Mouse (Mus musculus) liver, embryonic 14.5 days (tissue): ENCODE measurements around the gene Cnih3. TPM values are rescaled to one million over a fixed set of nuclear protein-coding genes. Genes with fewer than 3 reads are reported as not detected.

Experiments
- ATAC-seq: fragments of 200-750 bp; cut with Nextera tagmentation; 2 replicates; pipeline ENCODE4 v1.8.0; 2017; ENCODE audit warnings: moderate number of reproducible peaks, mild to moderate bottlenecking, moderate library complexity; ENCODE audit not compliant: insufficient read depth
- DNase-seq, 3 experiments: peaks; one replicate each; pipeline ENCODE4 v3.0.0-alpha.2; 2012 to 2013; ENCODE audit warnings: low read depth in 3 of 3, low spot score in 3 of 3
- H3K27ac ChIP-seq: fragments of 300-500 bp; sonication (generic); 2 replicates; pipeline ENCODE4 v1.5.1; 2014; ENCODE audit warnings: moderate library complexity, mild to moderate bottlenecking, control low read depth, inconsistent platforms
- H3K27me3 ChIP-seq: fragments of 300-500 bp; sonication (generic); 2 replicates; pipeline ENCODE4 v1.6.1; 2014; ENCODE audit warnings: mild to moderate bottlenecking, low read length, moderate library complexity; ENCODE audit not compliant: control insufficient read depth, insufficient read depth
- H3K36me3 ChIP-seq: fragments of 300-500 bp; sonication (generic); replicated peaks from 2 replicates; pipeline ENCODE4 v1.6.1; 2014; ENCODE audit warnings: low read depth; ENCODE audit not compliant: control insufficient read depth, insufficient read depth
- H3K4me1 ChIP-seq, 2 experiments: fragments of 200-500 bp in 1 of 2; fragments of 300-500 bp in 1 of 2; sonication (generic) in 1 of 2; replicated peaks; 2 replicates each; pipeline ENCODE4 v1.6.1; 2012 to 2014; ENCODE audit warnings: antibody characterized with exemption in 1 of 2, inconsistent platforms in 1 of 2, low read length in 1 of 2; ENCODE audit not compliant: control insufficient read depth in 2 of 2, insufficient read depth in 2 of 2
- H3K4me2 ChIP-seq: fragments of 300-500 bp; sonication (generic); 2 replicates; pipeline ENCODE4 v1.6.1; 2014; ENCODE audit warnings: low read depth, mild to moderate bottlenecking, control low read depth, moderate library complexity
- H3K4me3 ChIP-seq, 2 experiments: fragments of 200-500 bp in 1 of 2; fragments of 300-500 bp in 1 of 2; sonication (generic) in 1 of 2; 2 replicates each; pipeline ENCODE4 v1.5.1; 2012 to 2014; ENCODE audit warnings: low read depth in 2 of 2, low read length in 2 of 2, mild to moderate bottlenecking in 2 of 2, control low read depth in 1 of 2, inconsistent platforms in 1 of 2, moderate library complexity in 1 of 2; ENCODE audit not compliant: insufficient read depth in 1 of 2
- H3K9ac ChIP-seq: fragments of 300-500 bp; sonication (generic); replicated peaks from 2 replicates; pipeline ENCODE4 v1.6.1; 2014; ENCODE audit warnings: mild to moderate bottlenecking, control low read depth, moderate library complexity
- H3K9me3 ChIP-seq: fragments of 300-500 bp; sonication (generic); 2 replicates; pipeline ENCODE4 v1.6.1; 2016; ENCODE audit warnings: low read length, mixed read lengths; ENCODE audit not compliant: control insufficient read depth
- CTCF ChIP-seq: IDR thresholded peaks from 2 replicates; pipeline ENCODE4 v1.5.1; 2016; ENCODE audit warnings: antibody characterized with exemption, low read depth, control low read depth
- EP300 ChIP-seq: IDR thresholded peaks from 2 replicates; pipeline ENCODE4 v1.6.1; 2016; ENCODE audit warnings: antibody characterized with exemption, low read depth
- WGBS: fragments of 180-500 bp; shearing (Covaris S2); extraction: QIAGEN DNeasy Blood & Tissue Kit; methylation state at CpG from one replicate; pipeline ENCODE4 v1.1.7; 2014; ENCODE audit not compliant: insufficient replicate concordance; 5-methylcytosine and 5-hydroxymethylcytosine counted together
- polyA plus RNA-seq, 2 experiments: library from polyadenylated mRNA; depleted of rRNA in 1 of 2; stranded (reverse) in 1 of 2; unstranded in 1 of 2; fragments of >200 nt; fragmentation: Nextera tagmentation in 1 of 2; extraction: Ambion mirVana in 1 of 2; gene quantifications; 2 replicates each; pipeline versions ENCODE4 v1.2.1 to v1.2.3; 2012 to 2014

Gene Cnih3
- polyA plus RNA-seq, 2 experiments: 0.02 TPM; not detected in 1

DNA sequence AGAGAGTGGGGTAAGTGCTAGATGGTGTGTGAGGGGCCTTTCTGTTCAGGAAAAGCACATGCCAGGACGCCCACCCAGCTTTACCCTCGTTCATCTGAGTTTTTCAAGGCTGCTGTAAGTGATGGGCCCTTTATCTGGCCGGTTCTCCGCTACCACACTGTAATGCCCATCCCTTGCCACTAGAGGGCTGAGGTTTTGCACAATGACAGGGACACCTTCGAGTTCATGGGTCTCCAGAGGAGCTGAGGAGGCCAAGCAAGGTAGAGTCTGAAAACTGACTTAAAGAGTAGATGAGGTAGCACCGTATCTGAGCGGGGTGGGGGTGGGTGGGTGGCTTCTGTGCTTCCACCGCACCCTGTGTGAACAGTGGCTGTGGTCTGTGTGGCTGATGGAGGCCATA lies 27.2 kb downstream of the Cnih3 start:
- ATAC-seq (no peak), DNase-seq (peak; percentile 39 to 49 (median 41))
- TF ChIP-seq CTCF (peak; percentile 96), EP300 (no peak)
- Histone ChIP-seq H3K9ac (no peak overlapping the region), H3K27me3 (peaks cover 3% of the 10 kb centered on the region; the same call in 1 of the 2 replicates), H3K4me3 (no peak overlapping the region), H3K4me2 (no peak overlapping the region), H3K9me3 (no peaks in the 10 kb centered on the region), H3K36me3 (no peaks in the 10 kb centered on the region), H3K4me1 (peaks cover 5 to 10% of the 10 kb centered on the region in 2 experiments), H3K27ac (no peak overlapping the region)
- WGBS: 12% methylated on average over 8 of the region's 8 CpGs

DNA sequence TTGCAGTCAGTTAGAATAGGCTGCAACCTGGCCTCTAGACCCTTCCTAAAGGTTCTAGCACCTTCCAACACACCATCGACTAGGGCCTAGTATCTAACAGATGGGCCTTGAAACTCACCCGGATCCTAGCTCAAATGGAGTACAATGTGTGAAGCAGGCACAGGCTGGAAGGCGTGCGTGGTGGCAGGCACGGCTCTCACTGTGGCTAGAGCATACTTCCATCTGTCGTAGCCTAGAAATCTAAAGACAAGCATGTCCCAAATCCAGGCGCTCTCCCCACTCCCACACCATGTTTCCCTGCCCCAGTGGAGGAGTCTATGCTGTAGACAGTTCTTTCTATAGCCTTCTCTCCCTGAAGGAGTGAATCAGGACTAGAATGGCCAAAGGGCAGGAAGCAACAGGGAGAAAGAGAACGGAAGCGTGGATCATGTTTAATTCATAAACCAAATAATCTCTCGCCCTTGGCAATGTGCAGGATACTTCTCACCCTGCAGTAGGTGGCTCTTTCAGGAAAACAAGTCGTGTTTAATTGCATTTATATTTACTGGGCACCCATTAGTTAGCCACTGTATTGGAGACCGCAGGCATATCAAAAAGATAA lies 29.1 kb downstream of the Cnih3 start:
- Histone ChIP-seq H3K4me2 (no peak overlapping the region), H3K27ac (no peak overlapping the region), H3K36me3 (no peaks in the 10 kb centered on the region), H3K9ac (no peak overlapping the region), H3K27me3 (no peaks in the 10 kb centered on the region), H3K4me1 (no peaks in the 10 kb centered on the region; a peak in 1 of 4 replicates), H3K9me3 (no peaks in the 10 kb centered on the region), H3K4me3 (no peak overlapping the region)
- ATAC-seq: no peak
- DNase-seq: no peak
- TF ChIP-seq CTCF (no peak), EP300 (no peak)
- 73% methylated on average over 12 of the region's 12 CpGs for WGBS

DNA sequence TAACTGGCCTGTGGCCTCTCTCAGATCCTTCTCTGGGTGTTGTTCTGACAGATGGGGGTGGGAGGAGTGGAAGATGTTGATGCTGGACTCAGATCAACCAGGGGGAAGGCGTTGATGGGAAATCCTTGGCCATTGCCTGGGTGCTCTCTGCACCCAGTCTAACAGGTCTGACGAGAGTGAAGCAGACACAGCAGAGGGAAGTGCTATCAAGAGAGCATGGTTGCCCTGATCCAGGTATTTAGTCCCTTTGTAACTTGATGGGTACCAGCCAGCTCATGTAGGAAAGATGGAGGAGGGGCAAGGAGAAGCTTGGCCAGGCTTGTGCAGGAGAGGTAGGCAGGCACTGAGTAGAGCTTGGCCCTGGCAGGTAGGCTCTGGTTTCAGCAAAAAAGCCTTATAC lies 36.8 kb downstream of the Cnih3 start:
- DNase-seq (no peak), ATAC-seq (no peak)
- H3K36me3 ChIP-seq: no peaks in the 10 kb centered on the region
- 71% methylated on average over 2 of the region's 2 CpGs for WGBS
- no peaks in the 10 kb centered on the region for H3K9me3 ChIP-seq
- H3K4me2 ChIP-seq: no peak overlapping the region
- no peak overlapping the region for H3K9ac ChIP-seq
- no peaks in the 10 kb centered on the region for H3K27me3 ChIP-seq
- H3K4me1 ChIP-seq: no peaks in the 10 kb centered on the region
- TF ChIP-seq EP300: no peak
- TF ChIP-seq CTCF: no peak
- H3K4me3 ChIP-seq: no peak overlapping the region
- no peak overlapping the region for H3K27ac ChIP-seq

DNA sequence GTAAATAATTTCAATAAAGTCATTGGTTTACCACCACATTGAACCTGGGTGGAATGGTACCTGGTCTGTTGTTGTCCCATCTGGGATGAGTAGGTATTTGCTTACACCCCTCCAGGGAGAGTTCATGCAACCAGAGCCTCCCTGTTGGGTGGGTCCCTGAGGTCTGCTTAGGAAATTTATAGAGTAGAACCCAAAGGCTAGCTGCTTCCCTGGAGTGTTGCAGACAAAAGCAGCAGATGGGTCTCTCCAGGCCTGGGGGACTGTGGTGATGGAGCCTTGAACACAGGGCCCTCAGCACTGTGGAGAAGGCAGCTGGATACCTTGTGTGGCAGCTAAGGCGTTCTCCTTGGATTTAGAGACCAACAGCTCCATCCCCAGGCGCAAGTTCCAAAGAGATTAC lies 40.1 kb downstream of the Cnih3 start:
- H3K27me3 ChIP-seq: no peaks in the 10 kb centered on the region
- TF ChIP-seq CTCF (no peak), EP300 (no peak)
- H3K9ac ChIP-seq: no peak overlapping the region
- WGBS: 69% methylated on average over 2 of the region's 2 CpGs
- no peaks in the 10 kb centered on the region for H3K9me3 ChIP-seq
- DNase-seq (no peak), ATAC-seq (no peak)
- no peaks in the 10 kb centered on the region for H3K36me3 ChIP-seq
- no peak overlapping the region for H3K27ac ChIP-seq
- no peak overlapping the region for H3K4me3 ChIP-seq
- no peaks in the 10 kb centered on the region for H3K4me1 ChIP-seq
- H3K4me2 ChIP-seq: no peak overlapping the region

DNA sequence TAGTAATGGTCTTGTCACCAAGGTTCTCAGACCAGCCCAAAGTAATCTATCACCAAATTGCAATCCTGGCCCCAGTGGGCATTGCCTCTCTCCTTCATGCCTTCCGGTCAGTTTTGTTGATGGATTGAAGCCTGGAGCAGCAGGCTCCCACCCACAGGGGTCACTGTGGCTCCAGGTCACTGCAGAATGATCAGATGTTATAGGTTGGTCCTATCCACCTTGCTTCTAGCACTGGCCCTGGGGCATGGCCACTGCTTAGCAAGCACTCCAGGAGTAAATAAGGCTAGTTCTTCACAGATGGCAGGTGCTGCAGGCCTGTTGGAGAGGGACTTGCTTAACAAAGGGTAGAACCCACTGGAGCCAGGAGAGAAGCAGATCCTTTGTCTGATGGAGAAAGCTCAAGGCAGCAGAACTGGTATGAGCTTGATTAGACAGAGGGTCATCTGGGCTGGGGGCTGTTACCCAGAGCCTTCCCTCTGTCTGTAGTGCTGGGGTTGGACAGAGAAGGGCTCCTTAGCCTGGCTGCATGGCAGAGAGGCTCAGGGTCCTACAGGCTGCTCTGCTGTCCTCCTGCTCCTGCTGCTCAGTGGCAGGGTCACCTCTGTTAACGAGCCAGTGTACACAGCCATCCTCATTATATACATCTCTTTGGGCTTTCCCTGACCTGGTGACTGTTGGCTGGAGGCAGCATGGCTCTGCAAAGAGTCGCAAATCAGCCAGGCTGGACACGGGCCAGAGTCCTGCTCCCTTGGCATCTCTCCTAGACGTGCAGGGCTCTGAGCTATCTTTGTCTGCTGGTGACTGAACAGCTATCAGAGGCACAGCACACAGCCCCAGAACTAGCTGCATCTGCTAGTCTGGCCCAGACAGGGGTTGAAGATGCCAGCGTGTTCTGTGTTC lies 41.1 kb downstream of the Cnih3 start:
- DNase-seq (no peak), ATAC-seq (no peak)
- H3K4me3 ChIP-seq: no peak overlapping the region
- no peak overlapping the region for H3K27ac ChIP-seq
- no peaks in the 10 kb centered on the region for H3K36me3 ChIP-seq
- H3K9me3 ChIP-seq: no peaks in the 10 kb centered on the region
- no peak for TF ChIP-seq EP300
- TF ChIP-seq CTCF: peak; percentile 39
- H3K9ac ChIP-seq: no peak overlapping the region
- H3K4me2 ChIP-seq: no peak overlapping the region
- H3K4me1 ChIP-seq: no peaks in the 10 kb centered on the region
- no peaks in the 10 kb centered on the region for H3K27me3 ChIP-seq
- WGBS: 48% methylated on average over 6 of the region's 6 CpGs
